Mouse (Mus musculus): ENCODE measurements around the gene Prr19. TPM values are rescaled to one million over a fixed set of nuclear protein-coding genes. Genes with fewer than 3 reads are reported as not detected.
A peak's percentile ranks its signal among the peaks of the same experiment; 100 is the strongest.

Prr19 gene
- total and polyA plus RNA-seq, 2 experiments from 2014 or later = not detected

GRCm38 (mm10) chr7:25284766-25285165, 16.4 kb upstream of the Prr19 start:
- DNase-seq (ENCODE audit: low spot score) (no peak), ATAC-seq (ENCODE audit: insufficient read depth, low read depth) (no peak)
- TF ChIP-seq CTCF (IDR thresholded peaks at IDR 0.05; ENCODE audit: low read depth) (no peak), EP300 (IDR thresholded peaks at IDR 0.05; ENCODE audit: low read depth) (no peak)
- H3K27ac ChIP-seq (ENCODE audit: low read depth) = no peak overlapping the region
- no peak overlapping the region for H3K4me3 ChIP-seq (ENCODE audit: low read depth, low read length)
- H3K4me2 ChIP-seq (ENCODE audit: low read depth, low read length) = no peak overlapping the region
- peaks cover 37% of the 10 kb centered on the region for H3K4me1 ChIP-seq (ENCODE audit: control insufficient read depth, insufficient read depth)
- no peaks in the 10 kb centered on the region for H3K9me3 ChIP-seq (replicated peaks; ENCODE audit: control insufficient read depth, low read length)
- H3K27me3 ChIP-seq (ENCODE audit: control insufficient read depth, insufficient read depth, low read length) = no peaks in the 10 kb centered on the region
- no peak overlapping the region for H3K9ac ChIP-seq (replicated peaks; ENCODE audit: low read depth, low read length)
- WGBS = 56% methylated on average over 5 of the region's 5 CpGs
- H3K36me3 ChIP-seq (replicated peaks; ENCODE audit: control insufficient read depth, insufficient read depth, low read length) = peaks cover 50% of the 10 kb centered on the region

- Histone ChIP-seq H3K9ac (replicated peaks; ENCODE audit: low read depth, low read length) (no peak overlapping the region), H3K9me3 (replicated peaks; ENCODE audit: control insufficient read depth, low read length) (no peaks in the 10 kb centered on the region), H3K36me3 (replicated peaks; ENCODE audit: control insufficient read depth, insufficient read depth, low read length) (peaks cover 59% of the 10 kb centered on the region), H3K4me3 (ENCODE audit: low read depth, low read length) (no peak overlapping the region), H3K4me1 (ENCODE audit: control insufficient read depth, insufficient read depth) (peaks cover 28% of the 10 kb centered on the region), H3K27me3 (ENCODE audit: control insufficient read depth, insufficient read depth, low read length) (no peaks in the 10 kb centered on the region), H3K4me2 (ENCODE audit: low read depth, low read length) (no peak overlapping the region), H3K27ac (ENCODE audit: low read depth) (no peak overlapping the region)
- 89% methylated on average over 20 of the region's 20 CpGs for WGBS
- TF ChIP-seq CTCF (IDR thresholded peaks at IDR 0.05; ENCODE audit: low read depth) = no peak
- no peak for TF ChIP-seq EP300 (IDR thresholded peaks at IDR 0.05; ENCODE audit: low read depth)
- DNase-seq (ENCODE audit: low spot score) = no peak
- ATAC-seq (ENCODE audit: insufficient read depth, low read depth) = no peak
Measured at GRCm38 (mm10) chr7:25285511-25286238, 15.5 kb upstream of the Prr19 start.

GRCm38 (mm10) chr7:25286989-25287388, 14.2 kb upstream of the Prr19 start:
- ATAC-seq (ENCODE audit: insufficient read depth, low read depth) (no peak), DNase-seq (ENCODE audit: low spot score) (no peak)
- TF ChIP-seq EP300 (IDR thresholded peaks at IDR 0.05; ENCODE audit: low read depth) (no peak), CTCF (IDR thresholded peaks at IDR 0.05; ENCODE audit: low read depth) (peak; percentile 29; the same call in 1 of the 2 replicates)
- Histone ChIP-seq H3K4me2 (ENCODE audit: low read depth, low read length) (no peak overlapping the region), H3K4me3 (ENCODE audit: low read depth, low read length) (no peak overlapping the region), H3K9me3 (replicated peaks; ENCODE audit: control insufficient read depth, low read length) (no peaks in the 10 kb centered on the region), H3K36me3 (replicated peaks; ENCODE audit: control insufficient read depth, insufficient read depth, low read length) (peaks cover 72% of the 10 kb centered on the region), H3K27ac (ENCODE audit: low read depth) (no peak overlapping the region), H3K4me1 (ENCODE audit: control insufficient read depth, insufficient read depth) (peaks cover 18% of the 10 kb centered on the region), H3K27me3 (ENCODE audit: control insufficient read depth, insufficient read depth, low read length) (no peaks in the 10 kb centered on the region), H3K9ac (replicated peaks; ENCODE audit: low read depth, low read length) (no peak overlapping the region)
- 78% methylated on average over 8 of the region's 8 CpGs for WGBS

GRCm38 (mm10) chr7:25288011-25288410, 13.2 kb upstream of the Prr19 start:
- 92% methylated on average over 12 of the region's 12 CpGs for WGBS
- TF ChIP-seq CTCF (IDR thresholded peaks at IDR 0.05; ENCODE audit: low read depth) = no peak
- no peak for TF ChIP-seq EP300 (IDR thresholded peaks at IDR 0.05; ENCODE audit: low read depth)
- Histone ChIP-seq H3K27me3 (ENCODE audit: control insufficient read depth, insufficient read depth, low read length) (no peaks in the 10 kb centered on the region), H3K4me3 (ENCODE audit: low read depth, low read length) (no peak overlapping the region), H3K27ac (ENCODE audit: low read depth) (no peak overlapping the region), H3K36me3 (replicated peaks; ENCODE audit: control insufficient read depth, insufficient read depth, low read length) (peaks cover 82% of the 10 kb centered on the region), H3K4me1 (ENCODE audit: control insufficient read depth, insufficient read depth) (peaks cover 15% of the 10 kb centered on the region), H3K9ac (replicated peaks; ENCODE audit: low read depth, low read length) (no peak overlapping the region), H3K9me3 (replicated peaks; ENCODE audit: control insufficient read depth, low read length) (no peaks in the 10 kb centered on the region), H3K4me2 (ENCODE audit: low read depth, low read length) (no peak overlapping the region)
- DNase-seq (ENCODE audit: low spot score) (no peak), ATAC-seq (ENCODE audit: insufficient read depth, low read depth) (no peak)

GRCm38 (mm10) chr7:25288721-25289120, 12.5 kb upstream of the Prr19 start:
- H3K27ac ChIP-seq (ENCODE audit: low read depth) = no peak overlapping the region
- DNase-seq (ENCODE audit: low spot score) (no peak), ATAC-seq (ENCODE audit: insufficient read depth, low read depth) (no peak)
- no peaks in the 10 kb centered on the region for H3K9me3 ChIP-seq (replicated peaks; ENCODE audit: control insufficient read depth, low read length)
- H3K9ac ChIP-seq (replicated peaks; ENCODE audit: low read depth, low read length) = no peak overlapping the region
- peaks cover 88% of the 10 kb centered on the region for H3K36me3 ChIP-seq (replicated peaks; ENCODE audit: control insufficient read depth, insufficient read depth, low read length)
- no peak overlapping the region for H3K4me2 ChIP-seq (ENCODE audit: low read depth, low read length)
- 78% methylated on average over 3 of the region's 3 CpGs for WGBS
- no peak for TF ChIP-seq CTCF (IDR thresholded peaks at IDR 0.05; ENCODE audit: low read depth)
- TF ChIP-seq EP300 (IDR thresholded peaks at IDR 0.05; ENCODE audit: low read depth) = no peak
- no peak overlapping the region for H3K4me3 ChIP-seq (ENCODE audit: low read depth, low read length)
- no peaks in the 10 kb centered on the region for H3K27me3 ChIP-seq (ENCODE audit: control insufficient read depth, insufficient read depth, low read length)
- peaks cover 8% of the 10 kb centered on the region for H3K4me1 ChIP-seq (ENCODE audit: control insufficient read depth, insufficient read depth)

- H3K4me3 ChIP-seq (ENCODE audit: low read depth, low read length) = no peak overlapping the region
- WGBS = 96% methylated on average over 3 of the region's 3 CpGs
- no peaks in the 10 kb centered on the region for H3K4me1 ChIP-seq (ENCODE audit: control insufficient read depth, insufficient read depth)
- no peak overlapping the region for H3K9ac ChIP-seq (replicated peaks; ENCODE audit: low read depth, low read length)
- no peak overlapping the region for H3K4me2 ChIP-seq (ENCODE audit: low read depth, low read length)
- DNase-seq (ENCODE audit: low spot score) = no peak
- ATAC-seq (ENCODE audit: insufficient read depth, low read depth) = no peak
- no peaks in the 10 kb centered on the region for H3K9me3 ChIP-seq (replicated peaks; ENCODE audit: control insufficient read depth, low read length)
- no peaks in the 10 kb centered on the region for H3K27me3 ChIP-seq (ENCODE audit: control insufficient read depth, insufficient read depth, low read length)
- H3K27ac ChIP-seq (ENCODE audit: low read depth) = no peak overlapping the region
- H3K36me3 ChIP-seq (replicated peaks; ENCODE audit: control insufficient read depth, insufficient read depth, low read length) = peaks cover 95% of the 10 kb centered on the region
- TF ChIP-seq EP300 (IDR thresholded peaks at IDR 0.05; ENCODE audit: low read depth) = no peak
- no peak for TF ChIP-seq CTCF (IDR thresholded peaks at IDR 0.05; ENCODE audit: low read depth)
Measured at GRCm38 (mm10) chr7:25289925-25290324, 11.3 kb upstream of the Prr19 start.
